Comparison of ENCODE assay signal across 23 mouse cellular contexts in genomic region chr5:89528951-89529350, GRCm38 (mm10). TPM values are rescaled to one million over a fixed set of nuclear protein-coding genes. Genes with fewer than 3 reads are reported as not detected.
DNase-seq lines count a peak whose midpoint lies in the region; ATAC-seq and TF ChIP-seq lines count a peak whose summit lies in the region.
"Had no signal": no experiment of that assay in that cellular context is flagged by ENCODE, and none has a peak within 500 bp of the region (broad histone marks: within the 10 kb centered on the region; RNA-seq: fewer than 3 reads in every experiment).

No protein-coding gene starts in this region.

- no peak for TF ChIP-seq POLR2A in olfactory bulb, adult 2 months (IDR thresholded peaks at IDR 0.05; ENCODE audit: insufficient read depth, low read depth, low read length)

- no peak for DNase-seq in kidney, postnatal 36 days
- peak; percentile 12 for DNase-seq in neural tube, embryonic 11.5 days (ENCODE audit: low spot score)
- no peak for DNase-seq in neural tube, embryonic 10.5 days (ENCODE audit: extremely low spot score, low spot score)
- peak; percentile 47 for DNase-seq in embryo, embryonic 9.5 days (ENCODE audit: extremely low spot score)
- no peak for DNase-seq in heart, adult 8-10 months (ENCODE audit: low spot score)
- no peak for DNase-seq in thymus, adult 18-20 months
- DNase-seq: adrenal gland, adult 2 months; adrenal gland, postnatal 25 days; cerebellum, adult 8-10 months; cerebellum, postnatal 14 days; heart, adult 18-20 months had no signal

- no peaks in the 10 kb centered on the region for H3K36me3 ChIP-seq in kidney, embryonic 15.5 days
- H3K36me3 ChIP-seq in neural tube, embryonic 11.5 days (ENCODE audit: control insufficient read depth, insufficient read depth, low read length) = no peaks in the 10 kb centered on the region
- H3K36me3 ChIP-seq: forebrain, embryonic 15.5 days; heart, embryonic 12.5 days; hindbrain, embryonic 15.5 days had no signal

- no peaks in the 10 kb centered on the region for H3K9me3 ChIP-seq in kidney, embryonic 15.5 days (replicated peaks)
- no peaks in the 10 kb centered on the region for H3K9me3 ChIP-seq in neural tube, embryonic 11.5 days (ENCODE audit: control insufficient read depth, low read length)
- H3K9me3 ChIP-seq: forebrain, embryonic 15.5 days; heart, embryonic 12.5 days; hindbrain, embryonic 15.5 days had no signal

- no peak for TF ChIP-seq CTCF in olfactory bulb, adult 2 months (IDR thresholded peaks at IDR 0.05; ENCODE audit: insufficient read depth, low read depth, low read length)

- peaks cover 20% of the 10 kb centered on the region for H3K4me1 ChIP-seq in kidney, embryonic 15.5 days
- no peaks in the 10 kb centered on the region for H3K4me1 ChIP-seq in neural tube, embryonic 11.5 days (ENCODE audit: control insufficient read depth, insufficient read depth, low read length)
- H3K4me1 ChIP-seq in olfactory bulb, adult 2 months (ENCODE audit: control insufficient read depth, insufficient read depth, low read length) = peaks cover 9% of the 10 kb centered on the region
- H3K4me1 ChIP-seq: heart, embryonic 12.5 days had no signal

- no peak overlapping the region for H3K27ac ChIP-seq in kidney, embryonic 15.5 days
- H3K27ac ChIP-seq in neural tube, embryonic 11.5 days (ENCODE audit: low read depth, low read length) = no peak overlapping the region
- H3K27ac ChIP-seq in olfactory bulb, adult 2 months (ENCODE audit: insufficient read depth, low read depth, low read length) = peak overlapping the region; percentile 44
- H3K27ac ChIP-seq: forebrain, embryonic 15.5 days; hindbrain, embryonic 15.5 days had no signal

- peaks cover 12% of the 10 kb centered on the region for H3K27me3 ChIP-seq in kidney, embryonic 15.5 days
- H3K27me3 ChIP-seq in neural tube, embryonic 11.5 days (ENCODE audit: control insufficient read depth, insufficient read depth, low read length) = no peaks in the 10 kb centered on the region
- H3K27me3 ChIP-seq: forebrain, embryonic 15.5 days had no signal

- peak; percentile 35; the same call in 1 of the 2 replicates for ATAC-seq in kidney, embryonic 15.5 days (replicated peaks; ENCODE audit: low FRiP score)
- ATAC-seq in neural tube, embryonic 11.5 days (ENCODE audit: insufficient read depth, low FRiP score, low TSS enrichment) = no peak
- ATAC-seq: forebrain, embryonic 15.5 days; inflammation-experienced regulatory T-cells, adult 6 months had no signal

- no peak overlapping the region for H3K9ac ChIP-seq in kidney, embryonic 15.5 days
- H3K9ac ChIP-seq in neural tube, embryonic 11.5 days (ENCODE audit: low read length) = no peak overlapping the region
- H3K9ac ChIP-seq: forebrain, embryonic 15.5 days; heart, embryonic 12.5 days; hindbrain, embryonic 15.5 days had no signal

- no peak overlapping the region for H3K4me3 ChIP-seq in kidney, embryonic 15.5 days (replicated peaks)
- no peak overlapping the region for H3K4me3 ChIP-seq in neural tube, embryonic 11.5 days (ENCODE audit: low read depth, low read length)
- peak overlapping the region; percentile 11 for H3K4me3 ChIP-seq in olfactory bulb, adult 2 months (ENCODE audit: insufficient read depth, low read depth, low read length)
- H3K4me3 ChIP-seq: forebrain, embryonic 15.5 days; heart, embryonic 12.5 days; hindbrain, embryonic 15.5 days had no signal

- 19% methylated on average over 4 of the region's 4 CpGs for WGBS in kidney, embryonic 15.5 days
- 37% methylated on average over 4 of the region's 4 CpGs for WGBS in neural tube, embryonic 11.5 days
- 54% methylated on average over 4 of the region's 4 CpGs for WGBS in olfactory bulb, adult 2 months

- no peak overlapping the region for H3K4me2 ChIP-seq in kidney, embryonic 15.5 days
- H3K4me2 ChIP-seq in neural tube, embryonic 11.5 days (ENCODE audit: low read depth) = no peak overlapping the region
- H3K4me2 ChIP-seq: forebrain, embryonic 15.5 days; heart, embryonic 12.5 days; hindbrain, embryonic 15.5 days had no signal

RNA-seq across cellular contexts. Expression of gene Npffr2, which starts 1.7 kb away (rescaled TPM):
- not detected in 2 replicates for polyA plus RNA-seq in kidney, embryonic 15.5 days (2015; fragmentation: Nextera tagmentation; extraction: Ambion mirVana)
- 0.15 TPM in 1 of 2 replicates, not detected in the other for polyA plus RNA-seq in neural tube, embryonic 11.5 days (2014; fragmentation: Nextera tagmentation; extraction: Ambion mirVana)
- not detected in 2 replicates for polyA plus RNA-seq in olfactory bulb, adult 2 months (2012; ENCODE audit: insufficient read depth, insufficient read length, low replicate concordance, missing spikeins)
- not detected for total RNA-seq in heart, adult 8-10 months (2022)
- total RNA-seq: adrenal gland, adult 2 months; adrenal gland, postnatal 25 days; common myeloid progenitor, adult 5-6 weeks; ES-E14; gastrocnemius, adult 8-10 months; gastrocnemius, postnatal 4 days; heart, postnatal 25 days had no signal
- polyA plus RNA-seq: adrenal gland, adult 2 months; forebrain, embryonic 15.5 days; heart, embryonic 12.5 days; heart, embryonic 16.5 days; hindbrain, embryonic 15.5 days; inflammation-experienced regulatory T-cells, adult 6 months had no signal

Comparison
In these comparisons a context has a peak if more than half of its experiments do, and no peak if none do; other contexts are left out.
1. DNase-seq: peak in neural tube, embryonic 11.5 days (single experiment) and embryo, embryonic 9.5 days (single experiment); none in kidney, postnatal 36 days (0 of 2), neural tube, embryonic 10.5 days (single experiment), heart, adult 8-10 months (single experiment) and thymus, adult 18-20 months (0 of 2).